Mouse (Mus musculus) left cerebral cortex, adult 8-10 months (tissue): ENCODE measurements around the gene Fmnl3. TPM values are rescaled to one million over a fixed set of nuclear protein-coding genes. Genes with fewer than 3 reads are reported as not detected.
"Not testable (repeated sequence)": the region's sequence is repeated elsewhere in the genome, so short reads cannot be mapped to it uniquely, and the experiment has no call there.

Experiments
- DNase-seq, 2 experiments: peaks; one replicate each; pipeline ENCODE4 v3.0.0; 2022; ENCODE audit warnings: low spot score in 2 of 2
- total RNA-seq, 4 experiments: library from RNA; stranded (reverse); gene quantifications; 2 replicates each; pipeline ENCODE4 v1.2.4; 2022

Gene Fmnl3
- total RNA-seq, 4 experiments from 2014 or later, result 10.7 to 14.2 (median 12.7) TPM

- DNase-seq, result no peak
Observed at GRCm38 (mm10) chr15:99387976-99388375, 17.7 kb upstream of the Fmnl3 start.

GRCm38 (mm10) chr15:99386796-99387195 is 16.5 kb upstream of the Fmnl3 start:
- DNase-seq, result no peak

GRCm38 (mm10) chr15:99386110-99386509 is 15.8 kb upstream of the Fmnl3 start:
- not testable (repeated sequence) for DNase-seq

- no peak for DNase-seq
Observed at GRCm38 (mm10) chr15:99384071-99384470, 13.8 kb upstream of the Fmnl3 start.

GRCm38 (mm10) chr15:99382893-99383292 is 12.6 kb upstream of the Fmnl3 start:
- no peak for DNase-seq

GRCm38 (mm10) chr15:99376240-99376639 is 6.0 kb upstream of the Fmnl3 start:
- DNase-seq, result no peak

- DNase-seq, result no peak
Observed at GRCm38 (mm10) chr15:99375581-99375980, 5.3 kb upstream of the Fmnl3 start.

- DNase-seq, result no peak
Observed at GRCm38 (mm10) chr15:99375036-99375435, 4.8 kb upstream of the Fmnl3 start.

- no peak for DNase-seq
Observed at GRCm38 (mm10) chr15:99372761-99373160, 2.5 kb upstream of the Fmnl3 start.

GRCm38 (mm10) chr15:99371526-99372340 is 1.5 kb upstream of the Fmnl3 start:
- no peak for DNase-seq

- DNase-seq, result no peak
Observed at GRCm38 (mm10) chr15:99369391-99370171, 701 bp downstream of the Fmnl3 start.

- no peak for DNase-seq
Observed at GRCm38 (mm10) chr15:99368583-99369266, 1.6 kb downstream of the Fmnl3 start.

GRCm38 (mm10) chr15:99364921-99365320 is 5.4 kb downstream of the Fmnl3 start:
- no peak for DNase-seq

GRCm38 (mm10) chr15:99364022-99364530 is 6.2 kb downstream of the Fmnl3 start:
- DNase-seq, result no peak

- DNase-seq, result no peak
Observed at GRCm38 (mm10) chr15:99358952-99359351, 11.3 kb downstream of the Fmnl3 start.

GRCm38 (mm10) chr15:99356462-99356861 is 13.8 kb downstream of the Fmnl3 start:
- DNase-seq, result no peak

GRCm38 (mm10) chr15:99355660-99356059 is 14.6 kb downstream of the Fmnl3 start:
- DNase-seq, result no peak

- DNase-seq, result no peak
Observed at GRCm38 (mm10) chr15:99352306-99352705, 18.0 kb downstream of the Fmnl3 start.

- DNase-seq, result no peak
Observed at GRCm38 (mm10) chr15:99351610-99352009, 18.7 kb downstream of the Fmnl3 start.

GRCm38 (mm10) chr15:99344961-99345360 is 25.3 kb downstream of the Fmnl3 start:
- DNase-seq, result no peak

- no peak for DNase-seq
Observed at GRCm38 (mm10) chr15:99344148-99344870, 26.0 kb downstream of the Fmnl3 start.
